Mouse (Mus musculus): ENCODE measurements at regions not wholly inside any gene's neighbourhood (a gene's known extent, or its start where the extent isn't known, plus 50 kb on each side); places are given as distances from the start of the nearest gene placed in this dataset.

GRCm38 (mm10) chr7:144994229-144994628 is 54.5 kb upstream of the Ccnd1 start:
- no peak for DNase-seq (ENCODE audit: low spot score in 2 of 2)

GRCm38 (mm10) chr7:144993566-144993965 is 53.8 kb upstream of the Ccnd1 start:
- DNase-seq (ENCODE audit: low spot score in 2 of 2): no peak

GRCm38 (mm10) chr7:144991760-144992159 is 52.0 kb upstream of the Ccnd1 start:
- DNase-seq (ENCODE audit: low spot score in 2 of 2): no peak
